Mouse (Mus musculus) kidney, adult 2 months (tissue): ENCODE results near the gene Gm37240. TPM values are rescaled to one million over a fixed set of nuclear protein-coding genes. Genes with fewer than 3 reads are reported as not detected.

ENCODE experiments used
- DNase-seq: peaks from one replicate; pipeline ENCODE4 v3.0.0; 2021
- H3K27ac ChIP-seq: fragments of 200-500 bp; 2 replicates; pipeline ENCODE4 v1.5.1; 2012; ENCODE audit warnings: low read depth, low read length, control low read depth, inconsistent platforms; ENCODE audit not compliant: insufficient read depth
- H3K27me3 ChIP-seq: fragments of 200-500 bp; replicated peaks from 2 replicates; pipeline ENCODE4 v1.6.1; 2012; ENCODE audit warnings: mild to moderate bottlenecking, moderate library complexity, low read length, inconsistent platforms; ENCODE audit not compliant: control insufficient read depth, insufficient read depth
- H3K36me3 ChIP-seq: fragments of 200-500 bp; 2 replicates; pipeline ENCODE4 v1.6.1; 2012; ENCODE audit warnings: mild to moderate bottlenecking, moderate library complexity, low read length, inconsistent platforms; ENCODE audit not compliant: control insufficient read depth, insufficient read depth
- H3K4me1 ChIP-seq: fragments of 200-500 bp; 2 replicates; pipeline ENCODE4 v1.6.1; 2011; ENCODE audit warnings: low read length; ENCODE audit not compliant: control insufficient read depth, insufficient read depth
- H3K4me3 ChIP-seq: fragments of 200-500 bp; 2 replicates; pipeline ENCODE4 v1.5.1; 2011; ENCODE audit warnings: mild to moderate bottlenecking, low read depth, low read length, control low read depth; ENCODE audit not compliant: insufficient read depth
- CTCF ChIP-seq: fragments of 200-500 bp; conservative IDR thresholded peaks from 2 replicates; pipeline ENCODE4 v1.5.1; 2011; ENCODE audit warnings: low read depth, mild to moderate bottlenecking, control low read depth, low read length, moderate library complexity, mixed read lengths; ENCODE audit not compliant: insufficient read depth, insufficient read length
- POLR2A ChIP-seq: fragments of 200-500 bp; IDR thresholded peaks from one replicate; pipeline ENCODE4 v1.6.1; 2011; ENCODE audit warnings: low read depth, low read length, control low read depth
- WGBS: fragments of 180-500 bp; shearing (Covaris S2); methylation state at CpG from one replicate; pipeline ENCODE4 v1.1.7; 2018; 5-methylcytosine and 5-hydroxymethylcytosine counted together
- polyA plus RNA-seq: library from polyadenylated mRNA; depleted of rRNA; stranded (reverse); fragments of >200 nt; gene quantifications from 2 replicates; pipeline ENCODE4 v1.2.3, GENCODE M21; 2012

Gene Gm37240
- polyA plus RNA-seq, 1 experiment, result 5.5 TPM

GRCm38 (mm10) chr3:85052196-85052595 is 835.1 kb downstream of the Gm37240 start:
- Histone ChIP-seq H3K36me3 (no peaks in the 10 kb centered on the region), H3K4me1 (no peaks in the 10 kb centered on the region), H3K27me3 (no peaks in the 10 kb centered on the region), H3K27ac (no peak overlapping the region), H3K4me3 (no peak overlapping the region)
- DNase-seq, result no peak
- 75% methylated on average over 1 of the region's 1 CpGs for WGBS
- TF ChIP-seq CTCF (no peak), POLR2A (no peak)

- H3K27me3 ChIP-seq, result no peaks in the 10 kb centered on the region
- TF ChIP-seq POLR2A, result no peak
- no peak for TF ChIP-seq CTCF
- H3K36me3 ChIP-seq, result no peaks in the 10 kb centered on the region
- no peak overlapping the region for H3K4me3 ChIP-seq
- H3K4me1 ChIP-seq, result 0 out of 2 replicates have a peak, but pooled peaks cover 3% of the 10 kb centered on the region
- DNase-seq, result no peak
- no peak overlapping the region for H3K27ac ChIP-seq
- 89% methylated on average over 5 of the region's 5 CpGs for WGBS
Measured at GRCm38 (mm10) chr3:85048569-85048968, 838.7 kb downstream of the Gm37240 start.

GRCm38 (mm10) chr3:85043679-85044218 is 843.6 kb downstream of the Gm37240 start:
- H3K36me3 ChIP-seq, result no peaks in the 10 kb centered on the region
- H3K27me3 ChIP-seq, result no peaks in the 10 kb centered on the region; the same call in 1 of the 2 replicates
- no peak for DNase-seq
- H3K4me3 ChIP-seq, result no peak overlapping the region
- H3K27ac ChIP-seq, result no peak overlapping the region
- WGBS, result 90% methylated on average over 8 of the region's 8 CpGs
- no peak for TF ChIP-seq CTCF
- no peak for TF ChIP-seq POLR2A
- H3K4me1 ChIP-seq, result 0 out of 2 replicates have a peak, but pooled peaks cover 3% of the 10 kb centered on the region

GRCm38 (mm10) chr3:85042126-85042525 is 845.2 kb downstream of the Gm37240 start:
- DNase-seq, result no peak
- Histone ChIP-seq H3K36me3 (no peaks in the 10 kb centered on the region), H3K27me3 (no peaks in the 10 kb centered on the region; the same call in 1 of the 2 replicates), H3K27ac (no peak overlapping the region), H3K4me1 (0 out of 2 replicates have a peak, but pooled peaks cover 3% of the 10 kb centered on the region), H3K4me3 (no peak overlapping the region)
- TF ChIP-seq CTCF (no peak), POLR2A (no peak)
- WGBS, result 97% methylated on average over 4 of the region's 4 CpGs

- H3K27me3 ChIP-seq, result no peaks in the 10 kb centered on the region
- no peaks in the 10 kb centered on the region for H3K36me3 ChIP-seq
- peak; percentile 67 for DNase-seq
- 29% methylated on average over 1 of the region's 1 CpGs for WGBS
- TF ChIP-seq POLR2A, result no peak
- TF ChIP-seq CTCF, result no peak
- no peak overlapping the region for H3K4me3 ChIP-seq
- peaks cover 16% of the 10 kb centered on the region for H3K4me1 ChIP-seq
- peak overlapping the region; percentile 86 for H3K27ac ChIP-seq
Measured at GRCm38 (mm10) chr3:85029141-85029540, 858.2 kb downstream of the Gm37240 start.

- Histone ChIP-seq H3K4me3 (no peak overlapping the region), H3K36me3 (no peaks in the 10 kb centered on the region), H3K27me3 (no peaks in the 10 kb centered on the region), H3K4me1 (peaks cover 22% of the 10 kb centered on the region), H3K27ac (peak overlapping the region; percentile 80)
- no peak for TF ChIP-seq POLR2A
- no peak for TF ChIP-seq CTCF
- WGBS, result 18% methylated on average over 6 of the region's 6 CpGs
- DNase-seq, result peak; percentile 83
Measured at GRCm38 (mm10) chr3:85024817-85025705, 862.3 kb downstream of the Gm37240 start.

GRCm38 (mm10) chr3:85024237-85024636 is 863.1 kb downstream of the Gm37240 start:
- no peak for TF ChIP-seq POLR2A
- no peak for TF ChIP-seq CTCF
- H3K4me3 ChIP-seq, result no peak overlapping the region
- H3K27me3 ChIP-seq, result no peaks in the 10 kb centered on the region
- WGBS, result 75% methylated on average over 2 of the region's 2 CpGs
- H3K27ac ChIP-seq, result peak overlapping the region; percentile 80; the same call in 1 of the 2 replicates
- H3K4me1 ChIP-seq, result peaks cover 22% of the 10 kb centered on the region
- no peaks in the 10 kb centered on the region for H3K36me3 ChIP-seq
- DNase-seq, result no peak
